Mouse (Mus musculus) hindbrain, postnatal 0 days (tissue): Measurements from ENCODE around the gene Gm8127. TPM values are rescaled to one million over a fixed set of nuclear protein-coding genes. Genes with fewer than 3 reads are reported as not detected.
"Not testable (repeated sequence)": the region's sequence is repeated elsewhere in the genome, so short reads cannot be mapped to it uniquely, and the experiment has no call there.

ENCODE experiments used
- ATAC-seq: fragments of 200-750 bp; cut with Nextera tagmentation; 2 replicates; pipeline ENCODE4 v1.8.0; 2017; ENCODE audit warnings: mild to moderate bottlenecking, moderate TSS enrichment, moderate library complexity
- DNase-seq: peaks from one replicate; pipeline ENCODE4 v3.0.0-alpha.2; 2015; ENCODE audit warnings: low spot score
- H3K27ac ChIP-seq: fragments of 300-500 bp; sonication (generic); 2 replicates; pipeline ENCODE4 v1.5.1; 2014; ENCODE audit warnings: mild to moderate bottlenecking
- H3K27me3 ChIP-seq: fragments of 300-500 bp; sonication (generic); 2 replicates; pipeline ENCODE4 v1.6.1; 2014; ENCODE audit warnings: low read length, mixed read lengths; ENCODE audit not compliant: insufficient read depth
- H3K36me3 ChIP-seq: fragments of 300-500 bp; sonication (generic); 2 replicates; pipeline ENCODE4 v1.6.1; 2014; ENCODE audit warnings: low read length, mixed read lengths; ENCODE audit not compliant: insufficient read depth
- H3K4me1 ChIP-seq: fragments of 300-500 bp; sonication (generic); 2 replicates; pipeline ENCODE4 v1.6.1; 2014; ENCODE audit warnings: antibody characterized with exemption, low read length, mixed read lengths; ENCODE audit not compliant: insufficient read depth
- H3K4me2 ChIP-seq: fragments of 300-500 bp; sonication (generic); 2 replicates; pipeline ENCODE4 v1.6.1; 2014; ENCODE audit warnings: low read depth, mild to moderate bottlenecking, low read length, moderate library complexity, mixed read lengths
- H3K4me3 ChIP-seq: fragments of 300-500 bp; sonication (generic); 2 replicates; pipeline ENCODE4 v1.5.1; 2014; ENCODE audit warnings: low read length
- H3K9ac ChIP-seq: fragments of 300-500 bp; sonication (generic); replicated peaks from 2 replicates; pipeline ENCODE4 v1.6.1; 2014; ENCODE audit warnings: mild to moderate bottlenecking, low read length, moderate library complexity, mixed read lengths
- H3K9me3 ChIP-seq: fragments of 300-500 bp; sonication (generic); 2 replicates; pipeline ENCODE4 v1.6.1; 2016; ENCODE audit warnings: low read length, mixed read lengths
- CTCF ChIP-seq: IDR thresholded peaks from 2 replicates; pipeline ENCODE4 v1.5.1; 2016; ENCODE audit warnings: antibody characterized with exemption, control low read depth, low read depth
- WGBS: fragments of 180-500 bp; shearing (Covaris S2); extraction: QIAGEN DNeasy Blood & Tissue Kit; methylation state at CpG from one replicate; pipeline ENCODE4 v1.1.7; 2014; 5-methylcytosine and 5-hydroxymethylcytosine counted together
- polyA plus RNA-seq: library from polyadenylated mRNA; unstranded; fragments of >200 nt; fragmentation: Nextera tagmentation; extraction: Ambion mirVana; gene quantifications from 2 replicates; pipeline ENCODE4 v1.2.1, GENCODE M21; 2015
- total RNA-seq: library from RNA; depleted of rRNA; stranded (reverse); fragments of >200 nt; gene quantifications from 2 replicates; pipeline ENCODE4 v1.2.3, GENCODE M21; 2014

Gm8127 gene
- total and polyA plus RNA-seq, 2 experiments from 2014 or later, result not detected

GRCm38 (mm10) chr14:43273161-43273560 lies 20.5 kb downstream of the Gm8127 start:
- not testable (repeated sequence) for H3K9ac ChIP-seq
- 52% methylated on average over 1 of the region's 1 CpGs for WGBS

GRCm38 (mm10) chr14:43269211-43269610 lies 24.4 kb downstream of the Gm8127 start:
- not testable (repeated sequence) for H3K4me2 ChIP-seq, H3K27ac ChIP-seq, H3K36me3 ChIP-seq, DNase-seq, ATAC-seq, H3K9me3 ChIP-seq, H3K9ac ChIP-seq, H3K27me3 ChIP-seq, H3K4me1 ChIP-seq, H3K4me3 ChIP-seq
- 83% methylated on average over 3 of the region's 3 CpGs for WGBS

More at GRCm38 (mm10) chr14:43273161-43273560, 20.5 kb downstream of the Gm8127 start:
- DNase-seq, H3K9me3 ChIP-seq, H3K27ac ChIP-seq, H3K27me3 ChIP-seq, H3K4me2 ChIP-seq, H3K4me1 ChIP-seq, H3K36me3 ChIP-seq, H3K4me3 ChIP-seq, ATAC-seq: not testable (repeated sequence)

- H3K27ac ChIP-seq, DNase-seq, H3K4me2 ChIP-seq, H3K36me3 ChIP-seq, H3K4me3 ChIP-seq, H3K27me3 ChIP-seq, H3K9ac ChIP-seq, ATAC-seq, H3K4me1 ChIP-seq, H3K9me3 ChIP-seq: not testable (repeated sequence)
- 46% methylated on average over 2 of the region's 2 CpGs for WGBS
Observed at GRCm38 (mm10) chr14:43268521-43269084, 25.0 kb downstream of the Gm8127 start.

GRCm38 (mm10) chr14:43263421-43263820 lies 30.2 kb downstream of the Gm8127 start:
- H3K4me3 ChIP-seq, H3K36me3 ChIP-seq, H3K27me3 ChIP-seq, H3K4me1 ChIP-seq, H3K4me2 ChIP-seq, H3K9me3 ChIP-seq, H3K9ac ChIP-seq, ATAC-seq, H3K27ac ChIP-seq, DNase-seq: not testable (repeated sequence)
- WGBS, result 88% methylated on average over 3 of the region's 3 CpGs

GRCm38 (mm10) chr14:43258349-43258748 lies 35.3 kb downstream of the Gm8127 start, which contains the start of gene Gm8126:
Gm8126 (plus strand) TSS chr14:43258649.
- WGBS, result 85% methylated on average over 3 of the region's 4 CpGs
- not testable (repeated sequence) for H3K27ac ChIP-seq, H3K4me1 ChIP-seq, H3K27me3 ChIP-seq, H3K36me3 ChIP-seq, H3K9me3 ChIP-seq, DNase-seq, H3K9ac ChIP-seq, ATAC-seq, H3K4me3 ChIP-seq, H3K4me2 ChIP-seq

GRCm38 (mm10) chr14:43256511-43256910 lies 37.1 kb downstream of the Gm8127 start:
- not testable (repeated sequence) for H3K27me3 ChIP-seq, H3K4me2 ChIP-seq, H3K4me3 ChIP-seq, H3K27ac ChIP-seq, DNase-seq, H3K36me3 ChIP-seq, H3K9me3 ChIP-seq, ATAC-seq, H3K9ac ChIP-seq, H3K4me1 ChIP-seq
- 82% methylated on average over 1 of the region's 1 CpGs for WGBS

- H3K4me3 ChIP-seq, H3K36me3 ChIP-seq, H3K9ac ChIP-seq, H3K4me2 ChIP-seq, H3K4me1 ChIP-seq, H3K9me3 ChIP-seq, H3K27ac ChIP-seq, H3K27me3 ChIP-seq, ATAC-seq, DNase-seq: not testable (repeated sequence)
- 43% methylated on average over 5 of the region's 6 CpGs for whole genome bisulfite sequencing
- TF ChIP-seq CTCF, result peak; percentile 8; the same call in 1 of the 2 replicates
Observed at GRCm38 (mm10) chr14:43250549-43251253, 42.9 kb downstream of the Gm8127 start.

GRCm38 (mm10) chr14:43249611-43250170 lies 43.9 kb downstream of the Gm8127 start:
- not testable (repeated sequence) for DNase-seq, H3K9ac ChIP-seq, H3K4me1 ChIP-seq, H3K27ac ChIP-seq, H3K4me3 ChIP-seq, H3K27me3 ChIP-seq, ATAC-seq, H3K36me3 ChIP-seq, H3K4me2 ChIP-seq, H3K9me3 ChIP-seq
- 32% methylated on average over 10 of the region's 12 CpGs for whole genome bisulfite sequencing
